Mouse (Mus musculus): Measurements from ENCODE around the gene Hyal1. TPM values are rescaled to one million over a fixed set of nuclear protein-coding genes. Genes with fewer than 3 reads are reported as not detected.

Gene Hyal1
- polyA plus RNA-seq, 1 experiment, result 3.3 TPM

GRCm38 (mm10) chr9:107581584-107581983 lies 4.9 kb downstream of the Hyal1 start:
- H3K79me2 ChIP-seq (ENCODE audit: control insufficient read depth, insufficient read depth), result peaks cover 5% of the 10 kb centered on the region
- peak overlapping the region; percentile 79 for H3K4me3 ChIP-seq
- peak overlapping the region; percentile 90 for H3K4me2 ChIP-seq (ENCODE audit: low read depth)
- TF ChIP-seq MYOD1 (IDR thresholded peaks at IDR 0.05; ENCODE audit: control insufficient read depth in 1 of 3, insufficient read length in 2 of 3, low read depth in 2 of 3), result no peak
- no peak for TF ChIP-seq SRF (IDR thresholded peaks at IDR 0.05; ENCODE audit: control insufficient read depth, insufficient read length, low read depth)
- TF ChIP-seq POLR2A (IDR thresholded peaks at IDR 0.05; ENCODE audit: insufficient read length, low read depth), result no peak
- no peak for TF ChIP-seq E2F4 (IDR thresholded peaks at IDR 0.05; ENCODE audit: insufficient read depth)
- TF ChIP-seq MYOG (IDR thresholded peaks at IDR 0.05; ENCODE audit: control insufficient read depth in 1 of 3, insufficient read depth in 1 of 3, insufficient read length in 2 of 3, low read depth in 2 of 3), result no peak
- TF ChIP-seq POLR2AphosphoS2 (IDR thresholded peaks at IDR 0.05; ENCODE audit: insufficient read length, low read depth), result no peak
- TF ChIP-seq REST (IDR thresholded peaks at IDR 0.05; ENCODE audit: insufficient read depth, insufficient read length), result no peak
- no peak for TF ChIP-seq TCF3 (IDR thresholded peaks at IDR 0.05; ENCODE audit: insufficient read length, low read depth)
- no peak for TF ChIP-seq CEBPB (IDR thresholded peaks at IDR 0.05; ENCODE audit: insufficient read depth, poor library complexity, severe bottlenecking)
- no peak for TF ChIP-seq MAX (IDR thresholded peaks at IDR 0.05; ENCODE audit: low read depth)
- TF ChIP-seq TCF12 (IDR thresholded peaks at IDR 0.05; ENCODE audit: insufficient read depth, poor library complexity, severe bottlenecking), result no peak
- no peak for TF ChIP-seq USF1 (IDR thresholded peaks at IDR 0.05; ENCODE audit: low read depth)
- no peaks in the 10 kb centered on the region for H3K36me3 ChIP-seq (ENCODE audit: control insufficient read depth, insufficient read depth)
- no peak overlapping the region for H3ac ChIP-seq (ENCODE audit: control insufficient read depth, insufficient read length)
- no peaks in the 10 kb centered on the region for H3K27me3 ChIP-seq (ENCODE audit: control insufficient read depth, insufficient read depth, insufficient read length)

- Histone ChIP-seq H3ac (ENCODE audit: control insufficient read depth, insufficient read length) (no peak overlapping the region), H3K79me2 (ENCODE audit: control insufficient read depth, insufficient read depth) (peaks cover 5% of the 10 kb centered on the region), H3K27me3 (ENCODE audit: control insufficient read depth, insufficient read depth, insufficient read length) (no peaks in the 10 kb centered on the region), H3K36me3 (ENCODE audit: control insufficient read depth, insufficient read depth) (no peaks in the 10 kb centered on the region), H3K4me3 (no peak overlapping the region), H3K4me2 (ENCODE audit: low read depth) (no peak overlapping the region)
- TF ChIP-seq REST (IDR thresholded peaks at IDR 0.05; ENCODE audit: insufficient read depth, insufficient read length), result no peak
- no peak for TF ChIP-seq POLR2A (IDR thresholded peaks at IDR 0.05; ENCODE audit: insufficient read length, low read depth)
- TF ChIP-seq MAX (IDR thresholded peaks at IDR 0.05; ENCODE audit: low read depth), result no peak
- TF ChIP-seq E2F4 (IDR thresholded peaks at IDR 0.05; ENCODE audit: insufficient read depth), result no peak
- TF ChIP-seq TCF3 (IDR thresholded peaks at IDR 0.05; ENCODE audit: insufficient read length, low read depth), result no peak
- TF ChIP-seq TCF12 (IDR thresholded peaks at IDR 0.05; ENCODE audit: insufficient read depth, poor library complexity, severe bottlenecking), result no peak
- TF ChIP-seq CEBPB (IDR thresholded peaks at IDR 0.05; ENCODE audit: insufficient read depth, poor library complexity, severe bottlenecking), result no peak
- no peak for TF ChIP-seq MYOD1 (IDR thresholded peaks at IDR 0.05; ENCODE audit: control insufficient read depth in 1 of 3, insufficient read length in 2 of 3, low read depth in 2 of 3)
- TF ChIP-seq POLR2AphosphoS2 (IDR thresholded peaks at IDR 0.05; ENCODE audit: insufficient read length, low read depth), result no peak
- TF ChIP-seq SRF (IDR thresholded peaks at IDR 0.05; ENCODE audit: control insufficient read depth, insufficient read length, low read depth), result no peak
Observed at GRCm38 (mm10) chr9:107582509-107583062, 5.9 kb downstream of the Hyal1 start.

- no peak overlapping the region for H3K4me2 ChIP-seq (ENCODE audit: low read depth)
- H3ac ChIP-seq (ENCODE audit: control insufficient read depth, insufficient read length), result no peak overlapping the region
- peaks cover 10% of the 10 kb centered on the region for H3K79me2 ChIP-seq (ENCODE audit: control insufficient read depth, insufficient read depth)
- TF ChIP-seq POLR2AphosphoS2 (IDR thresholded peaks at IDR 0.05; ENCODE audit: insufficient read length, low read depth) (peak; percentile 24), TCF12 (IDR thresholded peaks at IDR 0.05; ENCODE audit: insufficient read depth, poor library complexity, severe bottlenecking) (no peak)
- H3K4me3 ChIP-seq, result no peak overlapping the region
- H3K36me3 ChIP-seq (ENCODE audit: control insufficient read depth, insufficient read depth), result no peaks in the 10 kb centered on the region
- no peaks in the 10 kb centered on the region for H3K27me3 ChIP-seq (ENCODE audit: control insufficient read depth, insufficient read depth, insufficient read length)
Observed at GRCm38 (mm10) chr9:107583174-107583573, 6.4 kb downstream of the Hyal1 start.

GRCm38 (mm10) chr9:107586504-107586903 lies 9.8 kb downstream of the Hyal1 start:
- Histone ChIP-seq H3K27me3 (ENCODE audit: control insufficient read depth, insufficient read depth, insufficient read length) (no peaks in the 10 kb centered on the region), H3K4me3 (peak overlapping the region; percentile 53), H3K36me3 (ENCODE audit: control insufficient read depth, insufficient read depth) (no peaks in the 10 kb centered on the region), H3K79me2 (ENCODE audit: control insufficient read depth, insufficient read depth) (peaks cover 15% of the 10 kb centered on the region), H3K4me2 (ENCODE audit: low read depth) (peak overlapping the region; percentile 12), H3ac (ENCODE audit: control insufficient read depth, insufficient read length) (no peak overlapping the region)
- TF ChIP-seq TCF12 (IDR thresholded peaks at IDR 0.05; ENCODE audit: insufficient read depth, poor library complexity, severe bottlenecking), result no peak
- TF ChIP-seq TCF3 (IDR thresholded peaks at IDR 0.05; ENCODE audit: insufficient read length, low read depth), result no peak
- TF ChIP-seq E2F4 (IDR thresholded peaks at IDR 0.05; ENCODE audit: insufficient read depth), result no peak
- TF ChIP-seq MYOD1 (IDR thresholded peaks at IDR 0.05; ENCODE audit: control insufficient read depth in 1 of 3, insufficient read length in 2 of 3, low read depth in 2 of 3), result no peak
- no peak for TF ChIP-seq USF1 (IDR thresholded peaks at IDR 0.05; ENCODE audit: low read depth)
- TF ChIP-seq CEBPB (IDR thresholded peaks at IDR 0.05; ENCODE audit: insufficient read depth, poor library complexity, severe bottlenecking), result no peak
- no peak for TF ChIP-seq POLR2A (IDR thresholded peaks at IDR 0.05; ENCODE audit: insufficient read length, low read depth)

GRCm38 (mm10) chr9:107586974-107587832 lies 10.5 kb downstream of the Hyal1 start, which contains the start of gene Ifrd2:
Gene Ifrd2 (plus strand): TSS chr9:107587642.
- no peaks in the 10 kb centered on the region for H3K27me3 ChIP-seq (ENCODE audit: control insufficient read depth, insufficient read depth, insufficient read length)
- peaks cover 14% of the 10 kb centered on the region for H3K79me2 ChIP-seq (ENCODE audit: control insufficient read depth, insufficient read depth)
- TF ChIP-seq REST (IDR thresholded peaks at IDR 0.05; ENCODE audit: insufficient read depth, insufficient read length) (no peak), MAX (IDR thresholded peaks at IDR 0.05; ENCODE audit: low read depth) (no peak), POLR2AphosphoS2 (IDR thresholded peaks at IDR 0.05; ENCODE audit: insufficient read length, low read depth) (peak; percentile 88), MYOG (IDR thresholded peaks at IDR 0.05; ENCODE audit: control insufficient read depth in 1 of 3, insufficient read depth in 1 of 3, insufficient read length in 2 of 3, low read depth in 2 of 3) (no peak), POLR2A (IDR thresholded peaks at IDR 0.05; ENCODE audit: insufficient read length, low read depth) (peak; percentile 75), E2F4 (IDR thresholded peaks at IDR 0.05; ENCODE audit: insufficient read depth) (peak; percentile 10)
- H3K4me2 ChIP-seq (ENCODE audit: low read depth), result peak within 1 kb of the TSS; percentile 88
- H3ac ChIP-seq (ENCODE audit: control insufficient read depth, insufficient read length), result peak within 1 kb of the TSS; percentile 48
- H3K36me3 ChIP-seq (ENCODE audit: control insufficient read depth, insufficient read depth), result no peaks in the 10 kb centered on the region
- peak within 1 kb of the TSS; percentile 53 for H3K4me3 ChIP-seq
